Mouse (Mus musculus) retina, adult 2 months (tissue): ENCODE measurements around the gene Gm49369.
A peak's percentile ranks its signal among the peaks of the same experiment; 100 is the strongest.

Experiments used
- DNase-seq: peaks from one replicate; pipeline ENCODE4 v3.0.0-alpha.2; 2012; ENCODE audit warnings: low read depth, low spot score

Gm49369 gene

DNA sequence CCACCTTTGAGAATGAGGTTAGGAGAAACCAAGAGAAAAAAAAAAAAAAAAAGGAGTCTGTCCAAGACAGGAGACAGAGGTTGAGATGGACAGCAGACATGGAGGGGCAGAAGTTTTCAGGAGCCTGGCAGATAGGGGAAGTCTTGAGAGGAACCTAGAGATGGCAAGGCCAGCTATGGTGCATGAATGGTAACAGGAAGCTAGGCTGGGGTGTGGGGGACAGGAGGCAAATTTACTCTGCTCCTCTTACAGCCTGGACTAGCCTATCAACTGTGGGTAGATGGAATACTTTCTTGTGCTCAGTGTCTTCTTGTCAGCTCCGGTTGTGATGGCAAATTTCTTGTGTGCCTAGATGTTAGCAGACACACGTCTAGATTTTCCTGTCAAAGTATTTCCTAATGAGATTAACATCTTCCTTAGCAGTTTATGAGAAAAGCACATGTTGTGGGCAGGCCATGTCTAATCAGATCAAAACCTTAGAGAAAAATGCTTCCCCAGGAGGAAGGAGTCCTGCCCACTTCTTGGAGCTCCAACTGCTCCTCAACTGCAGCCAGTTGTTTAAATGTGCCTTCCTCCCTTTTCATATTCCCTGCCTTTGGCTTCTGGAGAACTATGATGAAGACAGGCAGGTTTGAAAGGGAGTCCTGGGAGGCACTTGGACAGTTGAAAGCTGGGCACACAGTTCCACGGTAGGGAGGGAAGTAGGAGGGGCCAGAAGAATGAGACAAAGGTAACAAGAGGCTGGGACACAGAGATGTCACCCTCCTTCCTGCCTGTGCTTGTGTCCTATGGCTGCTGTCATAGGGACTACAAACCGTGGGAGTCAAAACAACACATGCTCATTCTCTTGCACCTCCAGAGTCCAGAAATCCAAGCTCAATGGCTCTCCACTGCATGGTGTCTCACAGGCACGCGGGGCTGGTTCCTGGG is 12.1 kb upstream of the Gm49369 start:
- no peak for DNase-seq

DNA sequence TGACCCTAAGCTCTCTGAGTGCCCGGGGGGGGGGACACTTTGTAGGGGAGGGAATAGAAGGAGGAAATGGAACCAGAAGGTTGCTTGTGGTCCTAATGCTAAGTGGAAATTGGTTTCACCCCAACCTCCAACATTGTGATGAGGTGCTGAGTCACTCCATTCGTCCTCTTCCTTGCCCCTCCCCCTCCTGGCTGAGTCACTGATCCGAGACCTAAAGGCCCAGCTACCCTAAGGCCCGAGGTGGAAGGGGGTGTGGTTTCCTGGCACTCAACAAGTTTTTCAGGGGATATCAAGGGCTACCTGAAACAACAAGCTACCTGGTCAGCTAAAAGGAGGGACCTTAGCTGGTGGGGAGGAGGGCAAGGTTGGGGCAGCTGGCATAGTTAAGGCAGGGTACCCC is 10.7 kb upstream of the Gm49369 start:
- no peak for DNase-seq

DNA sequence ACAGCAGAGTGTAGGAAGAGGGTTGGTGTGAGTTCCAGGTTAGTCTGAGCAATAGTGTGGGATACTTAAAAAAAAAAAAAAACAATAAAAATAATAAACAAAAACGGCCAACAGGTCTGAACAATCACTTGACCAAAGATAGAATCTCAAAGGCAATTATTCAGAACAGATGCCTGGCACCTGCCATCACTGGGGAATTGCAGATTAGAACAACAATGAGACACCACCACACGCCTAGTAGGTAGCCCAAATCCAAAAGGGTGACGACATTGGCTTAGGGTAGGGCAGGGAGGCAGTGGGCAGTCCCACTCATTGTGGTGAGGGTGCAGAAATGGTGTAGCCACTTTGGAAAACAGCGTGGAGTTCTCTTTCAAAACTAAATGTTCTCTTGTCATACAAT is 9.1 kb upstream of the Gm49369 start:
- no peak for DNase-seq

DNA sequence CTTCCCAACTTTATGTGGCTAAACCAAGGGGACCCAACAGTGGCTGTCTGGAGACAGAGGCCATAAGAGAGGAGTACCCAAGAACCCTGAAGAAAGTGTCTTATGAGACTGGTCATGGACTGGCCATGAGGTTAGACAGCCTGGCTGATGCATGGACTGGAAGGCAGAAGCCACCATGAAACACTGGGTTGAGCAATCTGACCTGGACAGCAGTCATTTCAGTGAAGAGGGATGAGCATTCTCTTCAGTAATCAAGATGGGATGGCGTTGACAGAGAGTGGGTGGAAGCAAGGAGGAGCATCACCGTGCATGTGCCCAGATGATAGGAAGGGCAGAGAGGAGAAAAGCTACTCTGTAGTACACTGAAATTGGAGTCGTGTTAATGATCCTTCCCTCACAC is 8.6 kb upstream of the Gm49369 start:
- DNase-seq = no peak

DNA sequence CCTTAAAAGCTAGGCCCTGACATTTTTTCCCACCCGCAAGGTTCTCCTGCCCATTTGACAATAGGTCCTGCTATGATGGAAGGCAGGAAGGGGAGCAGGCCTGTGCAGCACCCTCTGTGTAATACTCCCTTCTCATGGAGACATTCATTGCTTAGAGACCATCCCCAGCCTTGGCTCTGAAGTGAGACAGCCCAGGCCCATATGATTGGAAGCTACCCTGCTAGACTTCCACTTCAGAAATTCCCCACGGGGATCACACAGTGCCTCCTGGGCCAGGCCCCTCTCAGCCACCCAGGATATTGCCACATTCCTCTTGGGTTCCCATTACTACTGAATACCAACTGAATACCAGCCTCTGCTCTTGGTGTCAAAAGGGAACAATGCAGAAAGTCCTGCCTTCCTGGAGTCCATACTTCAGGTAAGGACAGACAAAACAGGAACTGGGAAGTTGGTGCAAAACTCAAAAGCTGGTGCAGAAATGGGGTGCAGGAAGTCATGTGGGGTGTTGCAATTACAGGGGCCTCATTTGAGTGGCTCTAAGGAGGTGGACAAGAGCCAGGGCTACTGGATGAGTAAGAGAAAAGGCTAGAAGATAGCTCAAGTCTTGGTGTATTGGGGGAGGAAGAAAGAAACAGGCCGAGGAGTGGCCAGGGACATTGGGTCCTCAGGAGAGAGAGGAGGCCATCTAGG is 7.6 kb upstream of the Gm49369 start:
- DNase-seq = no peak

DNA sequence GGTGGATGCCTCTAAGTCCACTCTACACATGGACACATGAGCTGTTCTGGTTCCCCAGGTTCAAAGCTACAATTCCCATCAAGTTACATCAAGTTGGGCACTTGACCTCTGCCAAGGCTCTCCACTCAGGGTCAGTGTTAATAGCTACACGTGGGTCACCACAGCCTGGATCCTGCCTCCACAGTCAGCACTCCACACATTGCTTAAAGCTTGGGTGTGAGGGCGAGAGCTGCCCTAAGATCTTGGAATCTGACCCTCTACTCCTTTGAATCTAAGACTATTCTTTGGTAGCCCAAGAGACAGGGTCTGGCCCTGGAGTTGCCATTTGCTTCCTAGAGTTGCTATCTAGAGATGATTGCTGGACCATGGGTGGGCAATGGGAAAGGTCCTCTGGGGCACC is 6.3 kb upstream of the Gm49369 start:
- no peak for DNase-seq

DNA sequence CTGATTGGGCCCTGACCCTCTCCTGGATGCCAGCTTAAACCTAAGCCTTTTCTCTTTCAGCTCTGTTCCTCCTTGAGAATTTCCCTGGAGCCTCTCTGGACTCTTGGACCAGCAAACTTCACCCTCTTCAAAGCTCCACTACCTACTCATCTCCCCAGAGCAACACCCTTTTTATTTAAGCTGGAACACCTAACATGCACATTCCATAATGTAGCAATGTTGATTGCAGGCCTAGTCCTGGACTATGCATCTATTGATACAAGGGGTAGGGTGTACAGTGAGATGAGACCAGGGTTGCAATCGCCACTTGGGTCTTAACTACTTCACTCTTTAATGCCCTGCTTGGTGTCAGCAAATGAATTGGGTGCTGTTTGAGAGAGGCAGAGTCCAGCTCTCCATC is 5.7 kb upstream of the Gm49369 start:
- DNase-seq = no peak

DNA sequence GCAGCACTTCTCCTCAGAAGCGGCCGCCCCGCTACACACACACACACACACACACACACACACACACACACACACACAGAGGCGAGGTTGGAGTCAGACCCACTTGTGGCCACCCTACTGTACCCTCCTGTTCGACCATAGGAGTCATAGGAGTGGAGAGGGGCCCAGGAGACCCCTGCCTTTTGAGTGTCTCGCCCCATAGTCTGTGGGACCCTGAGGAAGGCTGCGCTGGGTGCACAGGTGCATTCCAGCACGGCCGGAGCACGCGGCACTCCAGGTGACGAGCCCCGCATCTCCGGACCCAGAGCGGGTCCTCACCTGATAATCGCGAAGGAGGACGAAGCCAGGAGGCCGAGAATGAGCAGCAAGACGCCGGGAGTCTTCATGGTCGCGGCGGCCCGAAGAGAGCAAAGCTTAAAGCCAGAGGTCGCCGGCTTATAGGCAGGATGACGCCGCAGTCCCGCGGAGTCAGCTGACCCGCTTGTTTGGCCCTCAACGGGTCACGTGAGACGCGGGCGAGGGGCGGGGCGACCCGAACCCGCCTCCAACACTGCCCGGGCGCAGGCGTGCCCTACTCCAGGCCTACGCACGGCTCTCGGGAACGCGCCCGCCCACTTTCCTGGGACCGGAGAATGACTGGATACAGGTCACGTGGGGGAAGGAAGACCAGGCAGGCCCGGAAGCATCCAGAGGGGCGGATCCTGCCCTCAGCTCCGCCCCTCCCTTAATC is 5.1 kb upstream of the Gm49369 start, which contains the start of gene Ctsd:
Ctsd (minus strand) TSS at position 620 of the 730 bp plus-strand sequence.
- DNase-seq = peak; percentile 88

DNA sequence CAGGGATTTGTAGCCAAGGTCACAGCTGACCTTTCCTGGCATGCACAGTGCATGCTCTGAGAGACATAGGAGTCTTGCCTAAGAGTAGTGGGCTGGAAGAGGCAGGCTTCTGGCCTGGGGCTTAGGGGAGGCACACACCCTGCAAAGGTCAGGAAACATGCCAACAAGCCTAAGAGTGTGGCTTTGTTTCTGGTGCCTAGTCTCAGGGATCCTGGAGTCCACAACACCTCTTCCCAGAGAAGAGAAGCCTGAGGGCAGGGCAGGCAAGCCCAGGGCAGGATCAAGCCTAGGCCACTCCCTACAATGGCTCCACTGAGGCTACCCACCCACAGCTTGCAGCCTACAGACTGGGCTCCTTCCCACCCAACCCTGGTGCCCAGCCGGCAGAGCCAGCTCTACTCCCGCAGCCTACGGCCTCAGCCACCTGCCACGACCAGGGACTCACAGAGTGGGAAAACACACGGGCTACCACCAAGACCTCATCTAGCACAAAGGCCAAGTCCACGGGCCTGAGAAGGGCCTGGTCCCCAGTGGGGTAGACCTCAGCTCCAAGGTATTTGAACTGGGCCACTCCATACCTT is 4.2 kb upstream of the Gm49369 start:
- no peak for DNase-seq

DNA sequence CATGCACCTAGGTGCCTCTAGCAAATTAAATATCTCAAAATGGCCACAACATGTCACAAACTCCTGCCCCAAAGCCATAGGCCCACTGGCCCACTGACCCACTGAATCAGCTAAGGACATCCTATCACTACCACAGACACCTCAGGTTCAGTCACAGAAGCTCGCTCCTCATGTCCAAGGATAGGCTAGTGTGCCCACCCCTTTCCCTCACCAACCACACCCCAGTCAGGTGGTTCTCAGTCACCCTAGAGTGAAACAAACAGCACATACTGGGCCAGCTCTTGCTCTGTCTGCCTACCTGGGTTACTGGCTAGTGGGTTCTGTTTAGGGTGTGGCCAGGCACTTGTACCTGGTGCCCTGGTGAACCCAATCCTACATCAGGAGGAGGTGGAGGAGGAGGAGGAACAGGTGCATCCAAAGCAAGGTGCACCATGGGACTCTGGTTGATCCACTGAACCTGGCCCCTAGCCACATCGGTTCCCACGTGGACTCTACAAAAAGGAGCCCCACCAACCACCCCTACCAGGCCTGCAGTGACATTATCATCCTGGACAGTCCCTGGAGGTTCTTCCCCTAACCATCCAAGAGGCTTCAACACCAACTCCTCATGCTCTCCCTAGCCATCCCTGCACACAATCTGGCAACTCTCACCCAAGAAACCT is 3.4 kb upstream of the Gm49369 start:
- DNase-seq = no peak

DNA sequence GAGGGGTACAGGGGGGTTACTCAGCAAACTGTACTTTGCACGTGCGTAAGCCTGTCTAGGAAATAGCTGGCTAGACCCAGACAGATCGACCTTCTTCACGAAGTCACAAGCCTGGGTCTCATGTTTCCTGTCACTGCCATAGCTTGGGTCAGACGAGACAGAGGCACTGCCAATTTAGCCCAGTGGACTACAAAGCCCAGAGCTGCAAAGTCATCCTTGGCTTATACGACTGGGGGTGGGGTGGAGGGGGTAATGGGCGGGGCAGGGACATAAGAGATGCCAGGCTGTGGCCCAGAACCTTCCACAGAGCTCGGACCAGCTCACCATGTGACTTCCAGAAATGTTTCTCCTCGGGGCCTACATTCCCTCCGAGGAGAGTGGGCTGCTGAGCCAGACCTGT is 1.8 kb upstream of the Gm49369 start:
- no peak for DNase-seq

DNA sequence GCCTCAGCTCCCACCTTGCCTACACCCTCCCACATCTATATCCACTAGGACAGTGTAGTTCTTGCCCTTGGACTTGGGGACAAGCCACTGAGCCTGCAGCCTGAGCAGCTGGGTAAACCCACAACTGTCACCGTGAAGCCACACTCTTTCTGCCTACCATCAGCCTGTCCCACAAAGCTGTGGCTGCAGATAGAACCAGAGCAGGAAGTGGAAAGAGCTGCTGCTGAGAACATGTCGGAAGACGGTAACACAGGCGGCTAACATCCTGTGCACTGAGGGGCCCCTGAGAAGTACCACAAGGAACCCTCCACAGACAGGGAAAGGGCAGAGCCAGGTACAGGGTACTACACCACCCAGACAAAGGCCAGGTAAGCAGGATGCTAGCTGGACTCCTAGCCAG is 1.3 kb downstream of the Gm49369 start:
- no peak for DNase-seq

DNA sequence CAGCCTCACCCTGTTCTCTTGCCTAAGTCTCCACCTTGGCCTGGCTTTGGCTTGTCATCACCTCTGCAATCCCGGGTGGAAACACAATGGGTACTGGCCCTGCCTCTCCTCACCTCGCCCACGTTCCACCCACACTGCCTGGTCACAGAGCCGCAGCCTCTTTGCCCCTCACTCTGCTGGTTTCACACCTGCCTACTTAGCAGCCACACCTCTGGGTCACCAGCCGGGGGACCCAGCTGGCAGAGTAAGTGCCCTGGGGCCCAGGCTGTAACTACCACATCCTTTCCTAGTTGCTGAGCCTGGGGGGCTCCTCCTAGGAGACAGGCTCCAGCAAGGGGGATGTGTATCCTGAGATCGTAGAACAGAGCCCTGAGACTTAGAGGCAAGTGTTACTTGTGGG is 3.3 kb downstream of the Gm49369 start:
- no peak for DNase-seq

DNA sequence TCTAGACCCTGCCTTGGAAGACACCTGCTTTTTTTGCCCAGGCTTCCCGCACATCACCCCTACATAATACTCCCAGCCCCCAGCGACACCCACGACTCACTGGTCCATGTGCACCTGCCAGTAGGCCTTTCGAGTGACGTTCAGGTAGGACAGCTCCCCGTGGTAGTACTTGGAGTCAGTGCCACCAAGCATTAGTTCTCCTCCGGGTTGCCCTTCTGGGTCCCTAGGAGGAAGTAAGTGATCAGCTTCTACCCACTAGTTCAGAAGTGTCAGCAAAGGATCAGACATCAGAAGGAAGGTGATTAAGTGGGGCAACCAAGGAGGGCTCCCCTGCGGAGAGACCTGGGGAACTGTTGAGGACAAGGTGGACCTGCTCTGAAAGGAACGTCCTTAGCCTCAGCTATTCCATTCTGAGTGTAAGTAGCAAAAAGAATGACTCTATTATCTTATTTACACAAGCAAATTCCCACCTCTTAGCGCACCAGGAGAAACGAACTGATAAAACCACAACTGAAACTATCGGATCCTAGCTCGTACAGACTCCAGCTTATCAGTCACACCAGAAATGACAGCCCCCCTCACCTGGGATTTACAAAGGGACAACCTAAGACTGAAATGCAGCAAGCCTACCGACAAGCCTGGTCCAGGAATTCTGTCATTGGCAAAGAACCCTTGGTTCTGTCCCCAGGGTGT is 5.1 kb downstream of the Gm49369 start:
- no peak for DNase-seq

DNA sequence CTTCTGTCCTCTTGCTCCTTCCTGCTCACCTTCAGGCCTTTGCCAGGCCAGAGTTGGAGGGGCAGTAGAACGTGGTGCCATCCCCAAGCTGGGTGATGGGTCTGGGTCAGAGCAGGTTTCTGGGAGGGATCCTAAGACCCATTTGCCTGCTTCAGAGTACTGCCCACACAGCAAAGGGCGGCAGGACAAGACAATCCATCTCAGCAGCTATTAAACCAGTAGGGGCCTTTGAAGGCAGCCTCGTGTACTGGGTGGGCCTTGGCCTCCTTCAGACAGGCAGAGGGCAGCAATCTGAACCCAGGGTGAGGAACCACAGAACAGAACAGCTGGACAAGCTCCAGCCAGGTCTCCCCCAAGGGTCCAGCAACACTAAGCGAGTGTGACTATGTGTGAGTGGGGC is 6.4 kb downstream of the Gm49369 start:
- DNase-seq = no peak

DNA sequence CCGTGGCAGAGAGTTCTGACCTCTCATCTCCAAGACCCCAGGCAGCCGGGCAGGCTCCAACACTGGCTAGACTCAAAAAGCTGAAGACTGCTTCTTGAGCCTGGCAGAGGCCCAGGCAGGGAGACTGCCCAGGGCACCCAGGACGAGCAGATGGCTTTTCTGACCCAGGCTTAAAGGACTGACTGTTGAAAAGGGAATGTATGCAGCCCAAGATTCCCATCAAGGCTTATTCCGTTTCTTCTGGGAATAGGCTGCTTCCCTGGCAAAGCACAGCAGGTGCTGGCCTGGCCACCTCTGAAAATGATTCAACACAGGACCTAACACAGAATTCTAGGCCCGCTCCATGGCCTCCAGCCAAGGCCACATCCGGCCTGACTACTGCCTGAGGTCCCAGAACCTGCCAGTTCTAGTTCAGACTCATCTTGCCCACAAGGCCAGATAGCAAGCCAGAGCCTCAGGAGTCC is 7.2 kb downstream of the Gm49369 start:
- no peak for DNase-seq

DNA sequence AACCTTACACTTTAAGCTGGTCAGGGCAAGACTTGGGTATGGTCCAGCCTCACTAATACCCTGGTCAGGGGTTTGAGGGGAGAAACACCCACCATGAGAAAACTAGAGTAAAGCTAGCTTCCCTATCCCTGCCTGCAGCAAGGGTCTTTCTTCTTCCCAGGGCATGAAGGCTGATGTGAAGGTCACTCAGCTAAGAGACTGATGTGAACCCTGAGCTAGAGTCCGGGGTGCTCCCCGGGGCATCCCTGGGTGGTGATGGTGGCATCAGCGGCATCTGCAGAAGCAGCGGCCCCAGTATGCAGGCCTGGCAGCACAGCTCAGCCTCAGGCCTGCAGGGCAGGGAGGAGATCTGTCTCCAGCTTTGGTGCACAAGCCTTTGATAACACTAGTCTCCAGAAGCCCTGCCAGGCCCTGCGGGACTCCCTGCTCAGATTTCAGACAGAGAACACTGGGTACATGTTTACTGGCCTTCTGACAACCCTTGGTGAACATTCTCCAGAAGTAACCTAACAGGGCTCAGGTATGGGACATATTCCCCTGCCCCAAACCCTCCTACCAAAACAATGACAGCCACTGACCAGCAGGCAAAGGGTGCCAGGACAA is 8.0 kb downstream of the Gm49369 start:
- no peak for DNase-seq

DNA sequence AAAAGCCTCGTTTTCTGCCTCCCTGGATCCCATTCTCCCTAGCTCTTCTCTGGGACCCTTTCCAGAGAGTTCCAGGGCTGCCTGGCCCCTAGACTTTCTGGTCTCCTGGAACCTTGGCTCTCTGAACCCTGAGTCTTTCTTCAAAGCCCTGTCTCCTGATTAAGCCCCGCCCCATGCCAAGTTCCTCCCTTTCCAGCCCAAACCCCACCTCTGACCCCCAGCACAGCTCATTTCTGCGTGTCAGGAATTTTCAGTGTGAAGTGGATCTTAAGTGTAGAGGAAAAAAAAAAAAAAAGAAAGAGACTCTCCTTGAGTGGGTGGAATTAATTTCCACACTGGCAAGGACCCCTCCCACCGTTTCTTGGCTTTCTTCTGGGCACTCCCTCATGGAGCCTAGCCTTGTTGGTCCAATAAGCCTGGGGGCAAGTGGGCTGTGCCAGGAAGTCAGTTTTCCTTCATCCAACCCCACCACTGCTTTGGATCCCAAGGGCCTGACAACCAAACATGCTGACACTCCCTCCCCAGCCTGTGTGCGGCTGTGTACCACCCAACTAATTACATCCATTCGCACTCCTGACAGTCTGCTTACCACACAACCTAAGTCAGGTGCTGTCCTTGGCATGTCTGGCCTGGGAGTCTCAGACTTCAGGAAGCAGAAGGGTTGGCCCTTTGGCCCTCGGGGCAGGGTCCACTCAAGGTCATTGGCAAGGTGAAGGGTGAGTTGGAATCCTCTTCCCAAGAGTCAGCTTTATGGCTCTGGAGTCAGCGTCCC is 8.6 kb downstream of the Gm49369 start, which contains the start of gene Ifitm10:
Ifitm10 (minus strand) TSS at position 113 of the 772 bp plus-strand sequence.
- no peak for DNase-seq

DNA sequence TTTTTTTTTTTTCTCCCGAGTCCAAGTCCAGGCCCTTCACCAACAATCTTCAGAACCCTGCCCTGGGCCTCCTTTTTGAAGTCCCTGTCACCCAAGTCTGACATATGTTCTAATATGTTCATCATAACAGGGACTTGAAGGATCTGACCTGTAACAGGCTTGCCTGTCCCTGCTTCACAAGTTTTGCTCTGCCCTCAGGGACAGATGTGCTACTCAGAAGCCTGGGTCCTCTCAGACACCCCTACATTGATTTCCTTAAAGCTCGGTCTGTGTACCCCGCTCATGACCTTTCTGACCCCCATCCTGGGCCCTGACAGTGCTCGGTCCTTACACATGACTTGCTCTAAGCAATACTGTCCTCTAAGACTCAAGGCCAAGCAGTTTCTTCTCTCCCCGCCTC is 9.4 kb downstream of the Gm49369 start:
- no peak for DNase-seq
